Mouse (Mus musculus): Measurements from ENCODE around the gene S100z. TPM values are rescaled to one million over a fixed set of nuclear protein-coding genes. Genes with fewer than 3 reads are reported as not detected.

The S100z gene
- total RNA-seq (2022), result not detected

DNA sequence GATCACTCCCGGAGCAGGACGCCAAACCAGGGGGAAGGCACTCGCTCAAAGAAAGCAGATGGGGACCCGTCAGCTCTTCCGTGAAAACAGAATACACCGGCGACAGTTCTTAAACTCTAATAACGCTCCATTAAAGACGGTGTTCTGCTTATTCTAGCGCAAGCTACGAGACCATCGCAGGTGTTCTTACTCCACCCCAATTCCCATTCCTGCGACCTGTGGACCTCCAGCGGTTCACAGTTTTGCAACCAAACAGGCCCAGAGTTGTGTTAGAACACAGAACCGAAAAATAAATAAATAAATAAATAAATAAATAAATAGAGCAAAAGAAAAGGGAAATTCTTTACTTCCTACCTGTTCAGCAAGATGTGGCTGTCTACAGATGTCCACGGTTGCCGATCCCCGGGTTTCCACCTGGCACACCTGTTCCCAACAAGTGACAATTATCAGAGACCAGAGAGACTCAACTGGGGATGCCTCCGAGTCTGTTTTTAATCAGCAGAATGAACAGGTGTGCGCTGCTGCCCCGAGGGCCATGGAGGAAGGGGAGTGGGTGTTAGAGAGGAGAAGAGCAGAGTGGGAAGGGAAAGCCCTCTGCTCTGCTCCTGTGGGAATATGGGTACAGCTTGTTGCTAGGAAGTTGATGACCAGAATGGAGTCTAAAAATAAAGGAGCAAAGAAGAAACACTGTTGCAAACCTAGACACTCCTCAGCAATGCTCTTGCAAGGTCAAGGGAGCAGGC lies at the start of gene S100z:
TSS of gene S100z (minus strand) at position 51 of the 743 bp plus-strand sequence.
- no peak for DNase-seq

DNA sequence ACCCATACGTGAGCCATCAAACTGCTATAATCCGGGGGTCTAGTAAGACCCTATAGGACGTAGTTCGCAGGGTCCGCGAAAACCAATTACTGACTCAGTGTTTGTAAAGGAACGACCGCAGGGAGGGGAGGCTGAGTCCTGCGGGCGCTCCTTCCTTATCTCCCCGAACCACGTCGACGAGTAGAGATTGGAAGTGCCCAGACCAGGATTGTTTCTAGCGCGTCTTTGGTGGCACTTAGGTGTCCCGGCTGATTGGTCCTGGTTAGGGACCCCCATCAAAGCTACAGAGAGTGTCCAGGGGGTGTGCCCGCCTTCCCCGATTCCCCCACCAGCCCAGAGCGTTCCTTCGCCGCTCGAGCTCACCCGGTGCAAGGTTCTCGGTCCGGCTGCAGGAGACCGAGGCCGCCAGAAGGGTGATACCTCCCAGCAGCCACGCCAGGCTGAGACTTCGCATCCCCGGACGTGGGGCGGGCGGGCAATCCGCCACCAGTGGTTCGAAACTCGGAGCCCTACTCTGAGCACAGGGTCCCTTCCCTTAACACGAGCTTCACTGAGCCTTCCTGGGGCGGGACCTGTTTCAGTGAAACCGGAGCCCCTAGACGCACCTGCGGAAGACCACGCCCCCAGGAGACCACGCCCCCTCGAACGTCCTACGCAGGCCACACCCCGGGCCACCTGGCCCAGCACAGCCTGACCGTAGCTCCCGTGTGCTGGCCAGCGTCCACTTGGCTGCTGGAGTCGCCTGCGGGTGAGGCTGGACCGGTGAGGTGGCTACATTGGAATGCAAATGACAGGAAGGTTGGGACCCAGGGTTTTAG lies 46.4 kb upstream of the S100z start, which contains the start of gene F2rl1:
TSS of gene F2rl1 (minus strand) at position 554 of the 818 bp plus-strand sequence.
- DNase-seq, result no peak

DNA sequence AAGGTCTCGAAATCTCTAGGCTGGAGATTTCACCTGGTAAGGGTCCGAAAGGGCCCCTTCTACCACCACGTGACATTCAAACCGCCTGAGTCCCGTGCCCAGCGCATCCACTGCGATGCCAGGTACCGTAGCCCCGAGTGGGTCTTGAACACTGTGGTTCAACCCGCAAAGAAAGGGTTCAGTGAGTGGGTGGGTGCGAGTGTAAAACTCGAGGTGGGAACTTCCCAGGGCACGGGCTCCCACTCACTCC lies 45.8 kb upstream of the S100z start:
- no peak for DNase-seq

DNA sequence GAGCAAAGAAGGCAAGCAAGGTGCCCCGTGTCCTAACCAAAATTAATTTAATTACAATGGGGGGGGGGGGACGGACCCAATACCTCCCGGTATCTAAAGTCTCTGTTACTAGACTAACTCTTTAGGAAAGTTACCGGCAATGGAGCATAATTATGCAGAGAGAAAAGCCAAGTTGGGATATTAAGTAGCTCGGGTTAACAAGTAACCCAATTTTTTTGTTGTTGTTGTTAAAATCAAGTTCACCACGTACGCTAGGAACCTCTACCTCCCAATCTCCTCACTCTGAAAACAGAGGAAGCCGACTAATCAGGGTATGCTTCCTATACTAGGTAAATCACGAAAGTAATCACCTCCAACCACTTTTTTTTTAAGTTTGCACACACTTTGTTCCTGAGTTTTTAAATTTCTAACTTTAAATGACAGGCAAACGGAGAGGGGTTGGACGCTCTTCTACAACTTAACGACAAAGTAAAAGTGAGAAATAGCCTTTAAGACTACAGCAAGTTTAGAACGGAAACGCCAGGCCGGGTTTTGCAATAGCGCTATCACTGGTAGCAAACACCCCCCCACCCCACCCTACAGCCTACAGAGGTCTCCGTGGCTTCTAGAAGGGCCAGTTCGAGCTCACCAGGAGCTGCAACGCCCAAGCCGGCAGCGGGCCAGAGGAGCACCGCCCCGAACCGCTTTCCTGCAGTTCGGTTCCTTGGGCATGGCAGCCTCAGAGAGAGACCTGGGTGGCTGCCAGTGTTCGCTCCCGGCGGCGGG lies 45.3 kb upstream of the S100z start:
- peak; percentile 11 for DNase-seq

DNA sequence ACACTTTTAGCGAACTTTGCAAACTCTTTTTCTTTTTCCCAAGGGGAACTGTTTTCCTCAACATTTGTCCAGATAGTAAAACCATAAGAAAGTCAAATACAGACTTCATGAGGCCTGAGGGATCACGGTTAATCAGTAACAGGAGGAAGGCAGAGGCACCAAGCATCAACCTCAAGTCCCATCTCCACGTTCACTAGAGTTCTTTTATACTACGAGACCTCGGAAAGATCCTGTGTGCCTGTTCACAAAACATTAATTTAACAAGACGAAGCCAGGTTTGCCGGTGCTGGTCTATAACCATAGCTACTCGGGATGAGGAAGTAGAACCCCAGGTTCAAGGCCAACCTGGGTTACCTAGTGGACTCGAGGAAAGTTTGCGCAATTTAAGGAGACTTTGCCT lies 43.7 kb upstream of the S100z start:
- DNase-seq, result no peak

- no peak for DNase-seq
These were observed 42.5 kb upstream of the S100z start for GRCm38 (mm10) chr13:95521029-95521428.

DNA sequence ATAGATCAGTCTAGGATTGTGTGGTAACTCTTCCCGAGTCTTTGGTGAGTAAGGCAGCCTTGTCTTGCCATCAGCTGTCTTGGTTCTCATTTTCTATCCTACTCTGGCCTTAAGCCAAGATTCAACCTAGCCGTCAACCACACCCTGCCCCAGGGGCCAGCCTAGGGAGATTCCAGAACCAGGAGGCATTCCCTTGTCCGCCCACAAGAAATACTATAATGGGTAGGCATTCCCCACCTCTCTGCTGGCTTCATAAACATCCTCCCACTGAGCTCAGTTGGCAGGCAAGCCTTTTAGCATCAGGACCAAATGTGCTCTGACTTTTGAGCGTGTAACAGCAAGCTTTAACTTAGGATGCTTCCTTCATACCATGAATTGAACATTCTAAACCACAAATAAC lies 36.2 kb upstream of the S100z start:
- DNase-seq, result no peak

DNA sequence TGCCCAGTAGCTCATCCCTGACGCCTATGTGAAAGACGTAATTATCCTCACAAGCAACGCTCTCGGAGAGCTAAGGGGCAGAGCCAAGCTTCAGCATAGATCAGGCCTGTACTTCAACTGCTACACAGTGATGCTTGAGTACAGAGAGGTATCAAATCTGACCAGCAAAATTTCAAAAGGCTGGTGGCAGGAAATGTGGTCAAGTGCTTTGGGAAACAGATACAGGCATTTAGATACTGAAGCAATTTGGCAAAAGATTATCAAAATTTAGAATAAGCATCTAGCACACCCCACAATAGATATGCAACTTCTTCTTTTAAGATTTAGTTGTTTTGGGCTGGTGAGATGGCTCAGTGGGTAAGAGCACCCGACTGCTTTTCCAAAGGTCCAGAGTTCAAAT lies 31.5 kb upstream of the S100z start:
- DNase-seq, result no peak

GRCm38 (mm10) chr13:95503279-95503917 lies 24.9 kb upstream of the S100z start:
- DNase-seq, result no peak

- DNase-seq, result no peak
These were observed 18.1 kb upstream of the S100z start for GRCm38 (mm10) chr13:95496601-95497000.

DNA sequence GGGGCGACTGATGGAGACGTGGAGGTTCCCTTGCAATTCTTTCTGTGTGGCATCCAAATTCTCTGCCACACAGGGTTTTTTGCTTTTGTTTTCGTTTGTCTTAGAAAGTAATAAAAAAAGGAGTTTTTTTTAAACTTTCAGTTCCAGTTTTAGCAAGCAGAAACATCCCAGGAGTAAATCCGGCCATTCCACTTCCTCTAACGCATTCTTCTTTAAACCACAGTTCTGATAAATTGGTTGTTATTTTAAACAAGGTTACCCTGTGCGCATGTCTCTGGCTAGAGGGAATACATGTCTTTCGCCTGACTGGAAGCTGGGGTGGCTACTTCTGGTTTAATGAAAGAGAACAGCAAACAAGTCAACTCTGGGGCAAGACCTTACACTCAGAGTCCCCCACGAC lies 16.3 kb upstream of the S100z start:
- no peak for DNase-seq

- DNase-seq, result no peak
These were observed 14.8 kb upstream of the S100z start for GRCm38 (mm10) chr13:95493296-95493695.

DNA sequence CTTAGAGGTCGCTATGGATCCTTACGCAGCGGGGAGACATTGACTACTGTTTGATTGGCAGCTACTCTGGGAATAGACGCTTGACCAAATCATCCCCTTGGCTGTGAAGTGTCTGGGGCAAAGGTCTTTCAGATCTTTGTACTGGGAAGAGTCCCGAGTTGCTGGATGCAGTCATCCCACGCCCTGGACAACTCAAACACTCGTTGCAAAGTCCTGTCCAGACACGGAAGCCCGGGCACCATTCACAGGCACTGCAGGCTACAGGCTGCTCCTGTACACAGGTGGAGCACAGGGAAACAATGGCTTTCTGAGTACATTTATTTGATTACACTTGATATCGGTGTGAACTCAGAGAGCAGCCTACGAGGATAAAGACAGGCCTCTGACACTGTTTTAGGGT lies 12.8 kb upstream of the S100z start:
- DNase-seq, result no peak

GRCm38 (mm10) chr13:95484664-95485063 lies 6.1 kb upstream of the S100z start:
- DNase-seq, result no peak

GRCm38 (mm10) chr13:95481428-95481827 lies 2.9 kb upstream of the S100z start:
- DNase-seq, result peak; percentile 26

DNA sequence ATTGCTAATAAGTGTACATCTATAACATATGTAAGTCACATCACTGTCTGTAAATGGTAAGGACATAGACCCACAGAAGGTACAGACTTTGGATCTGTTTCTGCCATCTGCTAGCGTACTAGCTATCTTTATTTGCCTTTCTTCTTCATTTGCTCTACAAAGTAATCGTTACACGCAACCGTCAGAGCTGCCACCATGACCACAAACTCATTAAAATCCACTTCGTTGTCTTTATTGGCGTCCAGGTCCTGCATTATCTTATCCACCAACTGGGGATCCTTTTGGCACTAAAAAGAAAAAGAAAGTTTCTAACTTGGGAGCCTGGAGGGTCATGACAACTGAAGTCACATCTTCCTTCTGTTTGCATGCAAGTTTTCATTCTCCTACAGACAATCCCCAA lies 1.3 kb downstream of the S100z start:
- no peak for DNase-seq

DNA sequence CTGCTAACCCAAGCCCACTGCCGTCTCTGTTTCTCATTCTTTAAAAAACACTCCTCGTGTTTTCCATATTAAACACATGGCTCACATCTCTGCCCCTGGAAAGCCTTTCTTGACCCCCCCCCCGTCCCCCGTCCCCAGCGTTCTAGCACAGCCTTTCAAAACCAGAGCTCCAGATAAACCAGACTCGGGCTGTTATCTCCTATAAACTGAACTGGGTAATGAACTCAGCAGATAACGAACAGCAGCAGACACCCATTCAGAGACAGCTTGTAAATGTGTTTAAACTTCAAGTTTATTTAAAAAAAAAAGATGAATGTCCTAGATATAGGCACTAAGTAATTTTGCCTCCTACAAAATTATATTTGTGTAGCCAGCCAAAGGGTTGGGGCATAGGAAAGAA lies 3.4 kb downstream of the S100z start:
- DNase-seq, result no peak

- DNase-seq, result no peak
These were observed 4.2 kb downstream of the S100z start for GRCm38 (mm10) chr13:95474294-95474693.

- no peak for DNase-seq
These were observed 7.6 kb downstream of the S100z start for GRCm38 (mm10) chr13:95470970-95471369.

- DNase-seq, result no peak
These were observed 27.0 kb downstream of the S100z start for GRCm38 (mm10) chr13:95451529-95451928.

DNA sequence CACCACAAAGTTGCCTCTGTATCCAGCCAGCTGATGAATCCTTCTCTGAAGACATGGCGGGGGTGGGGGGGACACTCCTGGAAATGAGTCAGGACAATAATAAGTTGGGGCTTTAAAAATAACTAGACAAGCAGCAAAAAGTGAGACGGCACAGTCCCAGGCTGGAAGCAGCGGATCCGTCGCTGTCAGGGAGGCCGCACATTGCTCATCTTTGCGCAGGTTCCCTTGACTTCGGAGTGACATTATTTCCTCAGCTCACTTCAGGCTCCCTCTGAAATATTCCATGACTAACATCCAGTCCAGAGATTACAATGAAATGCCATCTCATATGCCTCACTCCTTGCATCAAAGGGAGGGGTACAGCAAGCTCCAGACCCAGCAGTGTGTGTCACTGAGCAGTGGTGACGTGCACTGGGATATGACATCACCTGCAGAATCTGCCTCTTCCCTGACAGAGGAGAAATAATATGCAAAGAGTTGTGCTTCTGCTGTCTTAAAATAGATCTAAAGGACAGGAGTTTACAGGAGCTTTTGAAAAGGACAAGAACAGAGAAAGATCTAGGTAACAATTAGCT lies 27.8 kb downstream of the S100z start:
- no peak for DNase-seq

DNA sequence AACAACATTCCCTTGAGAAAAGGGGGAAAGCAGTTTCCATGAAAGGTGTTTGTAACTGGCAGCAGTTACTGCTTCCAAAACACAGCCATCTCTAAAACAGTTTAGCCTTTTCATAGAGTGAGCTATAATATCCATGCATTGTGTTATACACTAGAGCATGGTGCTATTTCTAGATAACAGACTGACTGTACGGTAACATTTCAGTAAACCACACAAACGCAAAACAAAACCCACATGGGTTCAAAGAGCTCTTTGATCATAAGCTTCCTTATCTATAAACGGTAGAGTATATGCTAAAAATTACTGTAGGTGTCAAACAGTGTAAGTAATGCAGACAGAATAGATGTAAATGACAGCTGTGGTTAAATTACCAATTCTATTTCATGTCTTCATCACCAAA lies 28.8 kb downstream of the S100z start:
- no peak for DNase-seq

DNA sequence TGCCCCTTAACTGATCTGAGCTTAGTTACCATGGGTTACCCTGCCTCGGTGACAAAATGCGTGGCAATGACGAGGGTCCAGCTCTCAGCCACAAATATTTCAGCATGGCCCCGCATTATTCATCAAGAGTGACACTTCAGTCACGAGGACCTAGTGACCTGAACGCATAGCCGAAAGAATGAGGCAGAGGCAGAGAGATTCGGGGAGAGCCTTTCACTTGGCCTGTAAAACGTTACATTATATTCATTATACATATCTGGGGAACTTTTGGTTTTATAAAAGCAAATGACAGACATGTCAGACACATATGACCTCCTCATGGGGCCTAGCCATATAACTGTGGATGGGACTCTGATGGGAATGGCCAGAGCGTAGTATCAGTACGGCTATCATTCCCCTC lies 33.7 kb downstream of the S100z start, which contains the start of gene Crhbp:
TSS of gene Crhbp (minus strand) at position 101 of the 400 bp plus-strand sequence.
- no peak for DNase-seq

Measured in adrenal gland, adult 8-10 months (tissue).